Mouse (Mus musculus) c-Kit-negative CD71-positive TER-119-positive erythroid progenitor cells, embryonic 14.5 days (primary cell): Measurements from ENCODE around the gene Tmem63c.

Source experiments
- DNase-seq: peaks from one replicate; pipeline ENCODE4 v3.0.0-alpha.2; 2013; ENCODE audit warnings: low read depth, low spot score

The Tmem63c gene

GRCm38 (mm10) chr12:87000840-87001176 is 20.3 kb upstream of the Tmem63c start:
- DNase-seq: no peak

GRCm38 (mm10) chr12:87002209-87002608 is 18.9 kb upstream of the Tmem63c start:
- DNase-seq: no peak

- DNase-seq: no peak
These were observed 18.3 kb upstream of the Tmem63c start for GRCm38 (mm10) chr12:87002815-87003214.

GRCm38 (mm10) chr12:87003606-87004005 is 17.5 kb upstream of the Tmem63c start:
- DNase-seq: no peak

- DNase-seq: no peak
These were observed 16.5 kb upstream of the Tmem63c start for GRCm38 (mm10) chr12:87004596-87004995.

- DNase-seq: peak; percentile 21
These were observed 4.1 kb upstream of the Tmem63c start for GRCm38 (mm10) chr12:87017041-87017440.

- DNase-seq: no peak
These were observed 2.4 kb upstream of the Tmem63c start for GRCm38 (mm10) chr12:87018756-87019155.

GRCm38 (mm10) chr12:87022006-87022405 is 866 bp downstream of the Tmem63c start:
- no peak for DNase-seq

- DNase-seq: no peak
These were observed 2.3 kb downstream of the Tmem63c start for GRCm38 (mm10) chr12:87023456-87023855.

- DNase-seq: no peak
These were observed 5.2 kb downstream of the Tmem63c start for GRCm38 (mm10) chr12:87026109-87026870.

GRCm38 (mm10) chr12:87026871-87027240 is 5.7 kb downstream of the Tmem63c start:
- no peak for DNase-seq

GRCm38 (mm10) chr12:87027391-87027790 is 6.3 kb downstream of the Tmem63c start:
- no peak for DNase-seq

- DNase-seq: no peak
These were observed 6.9 kb downstream of the Tmem63c start for GRCm38 (mm10) chr12:87028068-87028467.

GRCm38 (mm10) chr12:87029251-87029976 is 8.3 kb downstream of the Tmem63c start:
- no peak for DNase-seq

GRCm38 (mm10) chr12:87031163-87031763 is 10.1 kb downstream of the Tmem63c start:
- no peak for DNase-seq

- no peak for DNase-seq
These were observed 15.5 kb downstream of the Tmem63c start for GRCm38 (mm10) chr12:87036631-87037030.

- no peak for DNase-seq
These were observed 19.0 kb downstream of the Tmem63c start for GRCm38 (mm10) chr12:87040166-87040565.

- DNase-seq: no peak
These were observed 19.7 kb downstream of the Tmem63c start for GRCm38 (mm10) chr12:87040857-87041256.

GRCm38 (mm10) chr12:87042456-87042855 is 21.3 kb downstream of the Tmem63c start:
- no peak for DNase-seq

- no peak for DNase-seq
These were observed 22.1 kb downstream of the Tmem63c start for GRCm38 (mm10) chr12:87043221-87043620.

GRCm38 (mm10) chr12:87044711-87045110 is 23.6 kb downstream of the Tmem63c start:
- no peak for DNase-seq

- no peak for DNase-seq
These were observed 26.4 kb downstream of the Tmem63c start for GRCm38 (mm10) chr12:87047536-87047935.
